Mouse (Mus musculus) stomach, embryonic 15.5 days (tissue): ENCODE measurements around the gene Gm4969. TPM values are rescaled to one million over a fixed set of nuclear protein-coding genes. Genes with fewer than 3 reads are reported as not detected.
"Not testable (repeated sequence)": the region's sequence is repeated elsewhere in the genome, so short reads cannot be mapped to it uniquely, and the experiment has no call there.

Source experiments
- ATAC-seq: fragments of 200-750 bp; cut with Nextera tagmentation; 2 replicates; pipeline ENCODE4 v1.8.0; 2017; ENCODE audit warnings: low read depth, moderate number of reproducible peaks, moderate TSS enrichment; ENCODE audit not compliant: insufficient read depth, low FRiP score
- H3K27ac ChIP-seq: fragments of 300-500 bp; sonication (generic); 2 replicates; pipeline ENCODE4 v1.5.1; 2015; ENCODE audit warnings: mild to moderate bottlenecking, inconsistent platforms
- H3K27me3 ChIP-seq: fragments of 300-500 bp; sonication (generic); replicated peaks from 2 replicates; pipeline ENCODE4 v1.6.1; 2015; ENCODE audit warnings: inconsistent platforms
- H3K36me3 ChIP-seq: fragments of 300-500 bp; sonication (generic); 2 replicates; pipeline ENCODE4 v1.6.1; 2015; ENCODE audit warnings: inconsistent platforms
- H3K4me1 ChIP-seq: fragments of 300-500 bp; sonication (generic); 2 replicates; pipeline ENCODE4 v1.6.1; 2015; ENCODE audit warnings: inconsistent platforms
- H3K4me2 ChIP-seq: fragments of 300-500 bp; sonication (generic); 2 replicates; pipeline ENCODE4 v1.6.1; 2015; ENCODE audit warnings: mild to moderate bottlenecking, inconsistent platforms
- H3K4me3 ChIP-seq: fragments of 300-500 bp; sonication (generic); replicated peaks from 2 replicates; pipeline ENCODE4 v1.5.1; 2015; ENCODE audit warnings: inconsistent platforms
- H3K9ac ChIP-seq: fragments of 300-500 bp; sonication (generic); 2 replicates; pipeline ENCODE4 v1.6.1; 2015; ENCODE audit warnings: inconsistent platforms
- H3K9me3 ChIP-seq: fragments of 300-500 bp; sonication (generic); 2 replicates; pipeline ENCODE4 v1.6.1; 2016; ENCODE audit warnings: inconsistent platforms
- WGBS: fragments of 180-500 bp; shearing (Covaris S2); methylation state at CpG from one replicate; pipeline ENCODE4 v1.1.7; 2015; 5-methylcytosine and 5-hydroxymethylcytosine counted together
- polyA plus RNA-seq: library from polyadenylated mRNA; unstranded; fragments of >200 nt; fragmentation: Nextera tagmentation; extraction: Ambion mirVana; gene quantifications from 2 replicates; pipeline ENCODE4 v1.2.1, GENCODE M21; 2015

The Gm4969 gene
- polyA plus RNA-seq, 1 experiment from 2014 or later: 3.2 TPM

GRCm38 (mm10) chr7:19155825-19156475 lies 37.8 kb upstream of the Gm4969 start:
- H3K9me3 ChIP-seq: no peaks in the 10 kb centered on the region
- H3K4me2 ChIP-seq: no peak overlapping the region
- peaks cover 28% of the 10 kb centered on the region for H3K4me1 ChIP-seq
- no peak overlapping the region for H3K9ac ChIP-seq
- H3K27ac ChIP-seq: no peak overlapping the region
- peaks cover 10% of the 10 kb centered on the region for H3K27me3 ChIP-seq
- WGBS: 48% methylated on average over 13 of the region's 13 CpGs
- no peak for ATAC-seq
- no peak overlapping the region for H3K4me3 ChIP-seq
- peaks cover 10% of the 10 kb centered on the region; the same call in 1 of the 2 replicates for H3K36me3 ChIP-seq

DNA sequence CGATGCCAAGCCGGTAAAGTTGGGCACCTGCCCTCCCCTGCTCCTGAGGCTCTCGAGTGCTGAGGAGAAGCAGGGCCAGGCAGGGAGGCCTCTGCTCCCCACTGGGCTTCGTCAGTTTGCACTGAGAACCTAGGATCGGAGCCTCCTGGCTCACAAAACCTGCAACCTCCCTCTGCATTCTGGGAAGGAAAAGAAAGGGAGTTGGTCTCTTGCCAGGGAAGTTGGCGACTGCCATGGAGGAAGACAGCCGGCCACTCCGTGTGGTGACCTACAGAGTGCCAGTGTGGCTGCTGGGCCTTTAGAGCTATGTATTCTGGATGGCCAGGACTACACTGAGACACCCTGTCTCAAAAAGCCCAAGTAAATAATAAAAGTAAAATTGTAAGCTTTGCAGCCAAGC lies 36.6 kb upstream of the Gm4969 start:
- H3K4me2 ChIP-seq: no peak overlapping the region
- peaks cover 29% of the 10 kb centered on the region for H3K4me1 ChIP-seq
- no peak overlapping the region for H3K9ac ChIP-seq
- WGBS: 73% methylated on average over 8 of the region's 8 CpGs
- ATAC-seq: no peak
- H3K9me3 ChIP-seq: no peaks in the 10 kb centered on the region
- H3K36me3 ChIP-seq: peaks cover 10% of the 10 kb centered on the region; the same call in 1 of the 2 replicates
- H3K27me3 ChIP-seq: peaks cover 7% of the 10 kb centered on the region
- no peak overlapping the region for H3K4me3 ChIP-seq
- H3K27ac ChIP-seq: no peak overlapping the region

- peaks cover 19% of the 10 kb centered on the region for H3K4me1 ChIP-seq
- not testable (repeated sequence) for H3K4me2 ChIP-seq, ATAC-seq, H3K27ac ChIP-seq, H3K9ac ChIP-seq, H3K4me3 ChIP-seq, H3K27me3 ChIP-seq, H3K9me3 ChIP-seq
- H3K36me3 ChIP-seq: peaks cover 10% of the 10 kb centered on the region; the same call in 1 of the 2 replicates
- 88% methylated on average over 10 of the region's 10 CpGs for WGBS
Measured at GRCm38 (mm10) chr7:19151121-19151520, 33.0 kb upstream of the Gm4969 start.

- ATAC-seq: peak; percentile 89
- H3K27ac ChIP-seq: peak within 1 kb of the TSS; percentile 80
- H3K9ac ChIP-seq: peak within 1 kb of the TSS; percentile 65
- peaks cover 17% of the 10 kb centered on the region for H3K4me1 ChIP-seq
- WGBS: under 1% methylated on average over 24 of the region's 24 CpGs
- peak within 1 kb of the TSS; percentile 65 for H3K4me3 ChIP-seq
- peak within 1 kb of the TSS; percentile 69 for H3K4me2 ChIP-seq
- H3K36me3 ChIP-seq: peaks cover 8% of the 10 kb centered on the region; the same call in 1 of the 2 replicates
- no peaks in the 10 kb centered on the region for H3K27me3 ChIP-seq
- H3K9me3 ChIP-seq: no peaks in the 10 kb centered on the region
Measured at GRCm38 (mm10) chr7:19149626-19150025, 31.5 kb upstream of the Gm4969 start, which contains the start of gene Snrpd2. Gene Snrpd2 (plus strand): TSS chr7:19149722.

DNA sequence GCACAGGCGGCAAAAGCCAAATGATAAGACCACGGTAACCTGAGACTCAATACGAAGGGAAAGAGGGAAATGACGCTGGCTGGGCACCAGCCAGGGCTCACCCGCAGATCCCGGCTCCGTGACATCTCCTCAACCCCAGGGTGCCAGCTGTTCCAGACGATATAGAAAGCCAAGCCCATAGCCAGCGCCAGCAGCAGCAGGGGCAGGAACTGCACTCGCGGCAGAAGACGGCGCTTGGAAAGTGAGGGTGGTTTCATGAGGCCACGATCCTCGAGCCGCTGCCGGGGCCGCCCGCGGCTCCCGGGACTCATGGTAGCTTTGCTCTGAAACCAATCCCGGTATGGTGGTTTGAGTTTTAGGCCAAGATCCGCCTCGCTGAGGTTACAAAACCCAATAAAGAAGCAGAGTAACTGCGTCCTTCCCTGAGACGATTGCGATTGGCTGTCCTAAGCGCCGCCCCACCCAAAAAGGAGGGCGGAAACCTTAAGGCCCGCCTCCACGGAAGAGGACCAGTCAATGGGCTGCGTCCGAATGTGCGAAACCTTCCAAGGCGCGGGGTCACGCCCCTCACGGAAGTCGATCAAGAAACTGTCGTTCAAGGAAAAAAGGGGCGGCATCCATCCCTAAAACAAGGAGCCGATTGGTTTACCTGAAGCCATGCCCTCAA lies 30.8 kb upstream of the Gm4969 start, which contains the start of gene Qpctl:
TSS of gene Qpctl (minus strand) at position 417 of the 667 bp plus-strand sequence.
- H3K4me1 ChIP-seq: peaks cover 17% of the 10 kb centered on the region
- peak within 1 kb of the TSS; percentile 65 for H3K4me3 ChIP-seq
- WGBS: under 1% methylated on average over 43 of the region's 43 CpGs
- peak within 1 kb of the TSS; percentile 65 for H3K9ac ChIP-seq
- peak; percentile 98 for ATAC-seq
- no peaks in the 10 kb centered on the region for H3K27me3 ChIP-seq
- H3K4me2 ChIP-seq: peak within 1 kb of the TSS; percentile 69
- H3K27ac ChIP-seq: peak within 1 kb of the TSS; percentile 80
- H3K36me3 ChIP-seq: peaks cover 7% of the 10 kb centered on the region; the same call in 1 of the 2 replicates
- H3K9me3 ChIP-seq: no peaks in the 10 kb centered on the region

DNA sequence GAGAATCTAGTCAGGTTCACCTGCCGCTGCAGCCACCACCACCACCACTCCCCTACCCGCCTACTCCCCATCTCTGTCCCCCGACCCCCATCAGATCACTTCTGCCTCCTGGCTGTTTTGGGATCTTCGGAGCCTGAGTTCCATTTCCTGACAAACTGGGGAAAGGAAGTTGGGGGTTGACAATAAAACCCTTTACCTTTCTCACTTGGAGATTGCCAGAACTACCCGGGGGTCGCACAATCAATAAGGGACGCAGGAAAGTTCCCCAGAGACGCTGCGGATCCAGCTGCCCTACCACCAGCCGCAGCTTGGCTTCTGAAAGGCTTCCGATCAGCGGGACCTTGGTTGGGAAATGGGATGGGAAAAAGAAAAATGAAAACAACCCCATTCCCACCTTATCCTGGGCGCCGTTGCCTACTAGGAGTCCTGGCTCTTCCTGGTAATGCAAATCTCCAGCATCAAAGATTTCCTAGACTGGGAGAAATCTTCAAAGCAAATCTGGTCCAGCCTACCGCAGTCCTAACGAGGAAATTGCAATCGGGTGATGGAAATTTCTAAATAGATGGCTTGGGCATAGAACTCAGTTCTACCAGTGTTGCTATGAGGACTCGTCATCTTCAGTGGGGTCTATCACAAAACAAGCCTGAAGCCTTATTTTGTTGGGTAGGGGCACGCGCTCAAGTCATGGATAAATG lies 30.2 kb upstream of the Gm4969 start:
- 12% methylated on average over 20 of the region's 20 CpGs for WGBS
- Histone ChIP-seq H3K4me2 (peak overlapping the region; percentile 69), H3K9me3 (no peaks in the 10 kb centered on the region), H3K27ac (peak overlapping the region; percentile 80; the same call in 1 of the 2 replicates), H3K4me3 (peak overlapping the region; percentile 65), H3K9ac (peak overlapping the region; percentile 1; the same call in 1 of the 2 replicates), H3K4me1 (peaks cover 17% of the 10 kb centered on the region), H3K36me3 (peaks cover 4% of the 10 kb centered on the region; the same call in 1 of the 2 replicates), H3K27me3 (no peaks in the 10 kb centered on the region)
- no peak for ATAC-seq

DNA sequence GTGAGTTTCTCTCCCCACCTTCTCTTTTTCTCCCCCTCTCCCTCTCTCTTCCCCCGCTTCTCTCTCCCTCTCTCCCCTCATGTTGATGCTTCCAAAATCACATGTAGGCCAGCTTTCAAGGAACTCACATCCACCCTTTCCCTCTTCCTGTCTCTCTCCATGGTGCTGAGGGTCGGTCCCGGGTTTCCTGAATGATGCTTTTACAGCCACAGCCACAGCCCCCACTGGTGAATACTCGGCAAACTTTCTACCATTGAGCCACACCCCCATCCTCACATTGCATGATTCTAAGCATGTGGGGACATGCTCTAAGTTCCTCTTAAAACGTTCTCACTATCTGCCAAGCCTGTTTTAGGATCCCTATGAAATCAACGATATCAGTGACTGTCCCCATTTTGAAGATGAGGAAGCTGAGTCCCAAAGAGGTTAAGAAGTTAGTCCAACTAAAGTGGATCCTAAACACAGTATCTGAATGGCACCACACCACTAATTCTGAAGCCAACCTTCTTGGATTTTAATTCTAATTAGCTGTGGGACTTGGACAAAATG lies 29.4 kb upstream of the Gm4969 start:
- no peak overlapping the region for H3K4me3 ChIP-seq

GRCm38 (mm10) chr7:19146793-19147192 lies 28.6 kb upstream of the Gm4969 start:
- ATAC-seq: no peak
- Histone ChIP-seq H3K27me3 (no peaks in the 10 kb centered on the region), H3K27ac (no peak overlapping the region), H3K9ac (no peak overlapping the region), H3K9me3 (no peaks in the 10 kb centered on the region), H3K4me2 (no peak overlapping the region), H3K36me3 (no peaks in the 10 kb centered on the region), H3K4me1 (peaks cover 17% of the 10 kb centered on the region), H3K4me3 (no peak overlapping the region)
- 87% methylated on average over 10 of the region's 10 CpGs for WGBS

More for the DNA sequence above, 29.4 kb upstream of the Gm4969 start:
- WGBS: 43% methylated on average over 6 of the region's 6 CpGs
- Histone ChIP-seq H3K36me3 (no peaks in the 10 kb centered on the region), H3K4me1 (peaks cover 17% of the 10 kb centered on the region), H3K9me3 (no peaks in the 10 kb centered on the region), H3K4me2 (peak overlapping the region; percentile 69), H3K27ac (no peak overlapping the region), H3K27me3 (no peaks in the 10 kb centered on the region), H3K9ac (no peak overlapping the region)
- ATAC-seq: no peak

DNA sequence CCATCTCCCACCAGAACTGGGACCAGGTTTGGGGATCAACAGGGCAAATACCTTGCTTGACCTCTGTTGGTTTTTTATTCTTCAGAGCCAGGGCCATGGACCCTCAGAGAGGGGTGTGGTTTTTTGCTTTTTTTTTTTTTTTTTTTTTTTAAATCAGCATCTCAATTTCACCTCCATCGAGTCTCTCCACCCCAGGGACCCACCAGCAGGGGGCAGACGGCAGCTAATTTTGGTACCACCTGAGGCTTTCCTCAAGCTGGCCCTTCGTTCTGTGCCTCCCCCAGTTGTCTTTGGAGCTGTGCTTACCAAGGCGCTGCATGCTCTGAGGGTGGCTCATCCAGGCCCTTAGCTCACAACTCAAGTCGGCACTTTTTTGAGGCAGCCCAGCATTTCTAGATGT lies 19.2 kb upstream of the Gm4969 start:
- Histone ChIP-seq H3K4me2 (no peak overlapping the region), H3K9ac (no peak overlapping the region), H3K4me3 (no peak overlapping the region), H3K27me3 (no peaks in the 10 kb centered on the region), H3K27ac (no peak overlapping the region), H3K9me3 (no peaks in the 10 kb centered on the region), H3K36me3 (peaks cover 42% of the 10 kb centered on the region), H3K4me1 (no peaks in the 10 kb centered on the region)
- WGBS: 40% methylated on average over 5 of the region's 5 CpGs
- no peak for ATAC-seq

- WGBS: 90% methylated on average over 38 of the region's 38 CpGs
- H3K36me3 ChIP-seq: peaks cover 42% of the 10 kb centered on the region
- H3K4me1 ChIP-seq: peaks cover 3% of the 10 kb centered on the region; the same call in 1 of the 2 replicates
- H3K9me3 ChIP-seq: no peaks in the 10 kb centered on the region
- no peak overlapping the region for H3K27ac ChIP-seq
- no peak overlapping the region for H3K4me3 ChIP-seq
- H3K9ac ChIP-seq: no peak overlapping the region
- no peaks in the 10 kb centered on the region for H3K27me3 ChIP-seq
- no peak overlapping the region for H3K4me2 ChIP-seq
- ATAC-seq: no peak
Measured at GRCm38 (mm10) chr7:19136673-19137334, 18.6 kb upstream of the Gm4969 start.

DNA sequence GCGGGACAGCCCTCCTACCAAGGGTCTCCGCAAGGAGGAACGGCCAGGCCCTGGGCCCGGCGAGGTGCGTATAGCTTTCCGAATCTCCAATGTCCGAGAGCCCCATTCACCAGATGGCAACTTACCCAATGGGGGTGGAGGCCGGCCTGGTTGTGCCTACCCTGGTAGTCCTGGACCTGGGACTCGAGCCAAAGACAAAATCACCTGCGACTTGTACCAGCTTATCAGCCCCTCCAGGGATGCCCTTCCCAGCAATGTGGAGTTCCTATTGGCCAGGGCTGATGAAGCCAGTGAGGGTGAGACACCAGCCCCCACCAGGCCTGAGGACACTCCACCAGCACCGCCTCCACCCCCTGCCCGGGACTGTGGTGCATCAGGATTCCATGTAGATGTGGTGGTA lies 18.0 kb upstream of the Gm4969 start:
- H3K4me2 ChIP-seq: no peak overlapping the region
- WGBS: 92% methylated on average over 13 of the region's 13 CpGs
- H3K4me3 ChIP-seq: no peak overlapping the region
- H3K36me3 ChIP-seq: peaks cover 41% of the 10 kb centered on the region
- no peak overlapping the region for H3K9ac ChIP-seq
- no peak overlapping the region for H3K27ac ChIP-seq
- ATAC-seq: no peak
- no peaks in the 10 kb centered on the region for H3K9me3 ChIP-seq
- peaks cover 6% of the 10 kb centered on the region; the same call in 1 of the 2 replicates for H3K4me1 ChIP-seq
- no peaks in the 10 kb centered on the region for H3K27me3 ChIP-seq
